Mouse (Mus musculus) limb, embryonic 11.5 days (tissue): ENCODE results near the gene Tcf15. TPM values are rescaled to one million over a fixed set of nuclear protein-coding genes. Genes with fewer than 3 reads are reported as not detected.

Experiments used
- ATAC-seq: fragments of 200-750 bp; cut with Nextera tagmentation; 2 replicates; pipeline ENCODE4 v1.8.0; 2017; ENCODE audit warnings: low read depth; ENCODE audit not compliant: insufficient number of reproducible peaks, low FRiP score, low TSS enrichment
- DNase-seq: peaks from one replicate; pipeline ENCODE4 v3.0.0-alpha.2; 2015; ENCODE audit warnings: low spot score
- H3K27ac ChIP-seq: fragments of 300-500 bp; sonication (generic); replicated peaks from 2 replicates; pipeline ENCODE4 v1.5.1; 2014; ENCODE audit warnings: low read depth, mild to moderate bottlenecking, low read length
- H3K27me3 ChIP-seq: fragments of 300-500 bp; sonication (generic); 2 replicates; pipeline ENCODE4 v1.6.1; 2014; ENCODE audit warnings: mild to moderate bottlenecking, low read length, mixed read lengths; ENCODE audit not compliant: control insufficient read depth, insufficient read depth
- H3K36me3 ChIP-seq: fragments of 300-500 bp; sonication (generic); 2 replicates; pipeline ENCODE4 v1.6.1; 2014; ENCODE audit warnings: mild to moderate bottlenecking, low read length, moderate library complexity, mixed read lengths; ENCODE audit not compliant: control insufficient read depth, insufficient read depth
- H3K4me1 ChIP-seq: fragments of 300-500 bp; sonication (generic); 2 replicates; pipeline ENCODE4 v1.6.1; 2014; ENCODE audit warnings: low read length, mixed read lengths; ENCODE audit not compliant: control insufficient read depth, insufficient read depth
- H3K4me2 ChIP-seq: fragments of 300-500 bp; sonication (generic); 2 replicates; pipeline ENCODE4 v1.6.1; 2014; ENCODE audit warnings: low read depth, mild to moderate bottlenecking, moderate library complexity; ENCODE audit not compliant: severe bottlenecking
- H3K4me3 ChIP-seq: fragments of 300-500 bp; sonication (generic); 2 replicates; pipeline ENCODE4 v1.5.1; 2014; ENCODE audit warnings: low read depth, low read length
- H3K9ac ChIP-seq: fragments of 300-500 bp; sonication (generic); 2 replicates; pipeline ENCODE4 v1.6.1; 2014; ENCODE audit warnings: mild to moderate bottlenecking, low read length
- H3K9me3 ChIP-seq: fragments of 300-500 bp; sonication (generic); 2 replicates; pipeline ENCODE4 v1.6.1; 2016; ENCODE audit warnings: low read length; ENCODE audit not compliant: control insufficient read depth
- WGBS: fragments of 180-500 bp; shearing (Covaris S2); extraction: QIAGEN DNeasy Blood & Tissue Kit; methylation state at CpG from one replicate; pipeline ENCODE4 v1.1.7; 2014; 5-methylcytosine and 5-hydroxymethylcytosine counted together
- polyA plus RNA-seq: library from polyadenylated mRNA; unstranded; fragments of >200 nt; fragmentation: Nextera tagmentation; extraction: Ambion mirVana; gene quantifications from 2 replicates; pipeline ENCODE4 v1.2.1, GENCODE M21; 2014

The Tcf15 gene
- polyA plus RNA-seq: 20.2 and 25.2 TPM in 2 replicates

DNA sequence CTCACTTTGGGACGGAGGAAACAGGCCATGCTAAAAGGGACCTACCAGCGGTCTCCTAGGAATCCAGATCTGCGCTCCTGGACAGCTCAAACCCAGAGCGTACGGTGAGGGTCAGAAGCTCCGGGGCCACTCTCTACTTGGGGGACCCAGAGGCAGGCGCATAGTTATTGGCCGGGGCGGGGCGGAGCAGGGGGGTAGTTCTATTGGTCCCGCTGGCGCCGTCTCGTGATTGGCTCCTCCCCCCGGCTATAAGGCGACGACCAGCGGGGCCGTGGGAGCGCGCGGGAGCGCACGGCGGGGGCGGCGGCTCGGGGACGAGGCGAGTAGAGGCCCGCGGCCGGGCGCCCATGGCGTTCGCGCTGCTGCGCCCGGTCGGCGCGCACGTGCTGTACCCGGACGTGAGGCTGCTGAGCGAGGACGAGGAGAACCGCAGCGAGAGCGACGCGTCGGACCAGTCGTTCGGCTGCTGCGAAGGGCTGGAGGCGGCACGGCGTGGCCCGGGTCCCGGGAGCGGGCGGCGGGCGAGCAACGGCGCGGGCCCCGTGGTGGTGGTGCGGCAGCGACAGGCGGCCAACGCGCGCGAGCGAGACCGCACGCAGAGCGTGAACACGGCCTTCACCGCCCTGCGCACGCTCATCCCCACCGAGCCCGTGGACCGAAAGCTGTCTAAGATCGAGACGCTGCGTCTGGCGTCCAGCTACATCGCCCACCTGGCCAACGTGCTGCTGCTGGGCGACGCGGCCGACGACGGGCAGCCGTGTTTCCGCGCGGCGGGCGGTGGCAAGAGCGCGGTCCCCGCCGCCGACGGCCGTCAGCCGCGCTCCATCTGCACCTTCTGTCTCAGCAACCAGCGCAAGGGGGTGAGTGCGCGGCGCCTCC is at the start of gene Tcf15:
Gene Tcf15 (plus strand): TSS at position 283 of the 879 bp plus-strand sequence.
- under 1% methylated on average over 93 of the region's 118 CpGs for WGBS

GRCm38 (mm10) chr2:152094856-152095545 is 48.4 kb upstream of the Tcf15 start:
- WGBS: 2% methylated on average over 29 of the region's 29 CpGs
- Histone ChIP-seq H3K27ac (no peak overlapping the region), H3K27me3 (peaks cover 52% of the 10 kb centered on the region), H3K4me3 (no peak overlapping the region), H3K4me2 (peak overlapping the region; percentile 39), H3K9ac (no peak overlapping the region), H3K36me3 (no peaks in the 10 kb centered on the region), H3K4me1 (peaks cover 10% of the 10 kb centered on the region; the same call in 1 of the 2 replicates), H3K9me3 (no peaks in the 10 kb centered on the region)
- ATAC-seq (no peak), DNase-seq (peak; percentile 45)

More for the DNA sequence above, at the start of gene Tcf15:
- peak; percentile 80 for ATAC-seq
- DNase-seq: peak; percentile 86
- Histone ChIP-seq H3K9me3 (no peaks in the 10 kb centered on the region), H3K4me2 (peak within 1 kb of the TSS; percentile 89), H3K27me3 (peaks cover 22% of the 10 kb centered on the region), H3K4me3 (peak within 1 kb of the TSS; percentile 48), H3K4me1 (peaks cover 19% of the 10 kb centered on the region), H3K27ac (peak within 1 kb of the TSS; percentile 31; the same call in 1 of the 2 replicates), H3K9ac (peak within 1 kb of the TSS; percentile 58), H3K36me3 (no peaks in the 10 kb centered on the region)

- Histone ChIP-seq H3K27ac (no peak overlapping the region), H3K36me3 (no peaks in the 10 kb centered on the region), H3K9me3 (no peaks in the 10 kb centered on the region), H3K4me3 (no peak overlapping the region), H3K4me1 (peaks cover 10% of the 10 kb centered on the region; the same call in 1 of the 2 replicates), H3K4me2 (no peak overlapping the region), H3K9ac (no peak overlapping the region), H3K27me3 (peaks cover 38% of the 10 kb centered on the region)
- DNase-seq (no peak), ATAC-seq (no peak)
- 74% methylated on average over 2 of the region's 2 CpGs for WGBS
Observed at GRCm38 (mm10) chr2:152096922-152097321, 46.4 kb upstream of the Tcf15 start.

- no peaks in the 10 kb centered on the region for H3K36me3 ChIP-seq
- H3K4me3 ChIP-seq: no peak overlapping the region
- H3K9ac ChIP-seq: no peak overlapping the region
- peaks cover 29% of the 10 kb centered on the region for H3K27me3 ChIP-seq
- peaks cover 10% of the 10 kb centered on the region; the same call in 1 of the 2 replicates for H3K4me1 ChIP-seq
- no peaks in the 10 kb centered on the region for H3K9me3 ChIP-seq
- no peak overlapping the region for H3K27ac ChIP-seq
- no peak for DNase-seq
- 87% methylated on average over 11 of the region's 11 CpGs for WGBS
- ATAC-seq: no peak
- H3K4me2 ChIP-seq: no peak overlapping the region
Observed at GRCm38 (mm10) chr2:152097916-152098315, 45.4 kb upstream of the Tcf15 start.

DNA sequence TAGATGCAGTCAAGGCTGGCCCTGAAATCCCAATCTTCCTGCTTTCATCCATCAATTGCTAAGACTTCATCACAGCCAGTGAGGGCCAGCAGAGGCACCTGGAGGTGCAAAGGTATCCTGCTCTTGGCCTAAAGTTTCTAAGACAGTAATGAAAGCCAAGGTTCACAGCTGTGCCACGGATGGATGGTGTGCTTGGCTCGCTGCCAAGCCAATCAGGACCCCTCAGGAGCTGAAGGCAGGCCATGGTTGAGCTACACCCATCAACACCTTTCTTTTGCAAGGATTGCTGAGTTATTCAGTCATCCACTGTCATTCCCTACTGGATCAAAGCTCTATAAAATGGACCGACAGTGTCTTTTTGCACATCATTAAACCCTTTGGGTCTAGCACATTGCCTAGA is 43.8 kb upstream of the Tcf15 start:
- H3K36me3 ChIP-seq: no peaks in the 10 kb centered on the region
- peaks cover 13% of the 10 kb centered on the region for H3K27me3 ChIP-seq
- DNase-seq: no peak
- no peak overlapping the region for H3K4me3 ChIP-seq
- H3K4me1 ChIP-seq: peaks cover 5% of the 10 kb centered on the region; the same call in 1 of the 2 replicates
- H3K9me3 ChIP-seq: no peaks in the 10 kb centered on the region
- WGBS: 72% methylated on average over 3 of the region's 3 CpGs
- no peak overlapping the region for H3K27ac ChIP-seq
- H3K9ac ChIP-seq: no peak overlapping the region
- ATAC-seq: no peak
- H3K4me2 ChIP-seq: no peak overlapping the region

GRCm38 (mm10) chr2:152101761-152102160 is 41.6 kb upstream of the Tcf15 start:
- H3K27ac ChIP-seq: no peak overlapping the region
- peaks cover 5% of the 10 kb centered on the region; the same call in 1 of the 2 replicates for H3K4me1 ChIP-seq
- no peaks in the 10 kb centered on the region for H3K27me3 ChIP-seq
- no peaks in the 10 kb centered on the region for H3K36me3 ChIP-seq
- H3K9me3 ChIP-seq: no peaks in the 10 kb centered on the region
- 73% methylated on average over 13 of the region's 13 CpGs for WGBS
- H3K9ac ChIP-seq: no peak overlapping the region
- DNase-seq: no peak
- ATAC-seq: no peak
- no peak overlapping the region for H3K4me2 ChIP-seq
- H3K4me3 ChIP-seq: no peak overlapping the region

GRCm38 (mm10) chr2:152102369-152102768 is 41.0 kb upstream of the Tcf15 start:
- H3K9me3 ChIP-seq: no peaks in the 10 kb centered on the region
- ATAC-seq (no peak), DNase-seq (no peak)
- no peaks in the 10 kb centered on the region for H3K27me3 ChIP-seq
- peaks cover 5% of the 10 kb centered on the region; the same call in 1 of the 2 replicates for H3K4me1 ChIP-seq
- no peak overlapping the region for H3K4me3 ChIP-seq
- no peak overlapping the region for H3K9ac ChIP-seq
- no peak overlapping the region for H3K27ac ChIP-seq
- no peaks in the 10 kb centered on the region for H3K36me3 ChIP-seq
- 73% methylated on average over 6 of the region's 6 CpGs for WGBS
- H3K4me2 ChIP-seq: no peak overlapping the region

- no peaks in the 10 kb centered on the region for H3K36me3 ChIP-seq
- peaks cover 5% of the 10 kb centered on the region; the same call in 1 of the 2 replicates for H3K4me1 ChIP-seq
- H3K27ac ChIP-seq: no peak overlapping the region
- DNase-seq: no peak
- no peaks in the 10 kb centered on the region for H3K27me3 ChIP-seq
- H3K9me3 ChIP-seq: no peaks in the 10 kb centered on the region
- no peak overlapping the region for H3K9ac ChIP-seq
- no peak; the same call in none of the 2 replicates for ATAC-seq
- 21% methylated on average over 17 of the region's 17 CpGs for whole genome bisulfite sequencing
- peak overlapping the region; percentile 57 for H3K4me3 ChIP-seq
- H3K4me2 ChIP-seq: peak overlapping the region; percentile 88
Observed at GRCm38 (mm10) chr2:152104711-152105317, 38.5 kb upstream of the Tcf15 start.
